Mouse (Mus musculus) forebrain, embryonic 14.5 days (tissue): ENCODE results near the gene Cdk5r2. TPM values are rescaled to one million over a fixed set of nuclear protein-coding genes. Genes with fewer than 3 reads are reported as not detected.
"Not testable (repeated sequence)": the region's sequence is repeated elsewhere in the genome, so short reads cannot be mapped to it uniquely, and the experiment has no call there.

Source experiments
- ATAC-seq: fragments of 200-750 bp; cut with Nextera tagmentation; 2 replicates; pipeline ENCODE4 v1.8.0; 2017; ENCODE audit warnings: mild to moderate bottlenecking, moderate library complexity
- DNase-seq: peaks from one replicate; pipeline ENCODE4 v3.0.0-alpha.2; 2015; ENCODE audit warnings: low spot score
- H3K27ac ChIP-seq: fragments of 300-500 bp; sonication (generic); 2 replicates; pipeline ENCODE4 v1.5.1; 2014; ENCODE audit warnings: low read depth, mild to moderate bottlenecking, control low read depth, low read length, moderate library complexity
- H3K27me3 ChIP-seq: fragments of 300-500 bp; sonication (generic); replicated peaks from 2 replicates; pipeline ENCODE4 v1.6.1; 2014; ENCODE audit warnings: low read length, control low read depth, mixed read lengths; ENCODE audit not compliant: control insufficient read depth, insufficient read depth
- H3K36me3 ChIP-seq: fragments of 300-500 bp; sonication (generic); 2 replicates; pipeline ENCODE4 v1.6.1; 2014; ENCODE audit warnings: low read length, control low read depth; ENCODE audit not compliant: control insufficient read depth, insufficient read depth
- H3K4me1 ChIP-seq: fragments of 300-500 bp; sonication (generic); 2 replicates; pipeline ENCODE4 v1.6.1; 2014; ENCODE audit warnings: antibody characterized with exemption, low read length, control low read depth; ENCODE audit not compliant: control insufficient read depth, insufficient read depth
- H3K4me2 ChIP-seq: fragments of 300-500 bp; sonication (generic); 2 replicates; pipeline ENCODE4 v1.6.1; 2014; ENCODE audit warnings: mild to moderate bottlenecking, control low read depth, low read length
- H3K4me3 ChIP-seq: fragments of 300-500 bp; sonication (generic); 2 replicates; pipeline ENCODE4 v1.5.1; 2014; ENCODE audit warnings: low read depth, low read length, control low read depth
- H3K9ac ChIP-seq: fragments of 300-500 bp; sonication (generic); 2 replicates; pipeline ENCODE4 v1.6.1; 2014; ENCODE audit warnings: mild to moderate bottlenecking, low read length, control low read depth, moderate library complexity
- H3K9me3 ChIP-seq: fragments of 300-500 bp; sonication (generic); replicated peaks from 2 replicates; pipeline ENCODE4 v1.6.1; 2016; ENCODE audit warnings: low read length, control low read depth, mixed read lengths; ENCODE audit not compliant: control insufficient read depth
- WGBS: fragments of 180-500 bp; shearing (Covaris S2); extraction: QIAGEN DNeasy Blood & Tissue Kit; methylation state at CpG from one replicate; pipeline ENCODE4 v1.1.7; 2014; 5-methylcytosine and 5-hydroxymethylcytosine counted together
- polyA plus RNA-seq: library from polyadenylated mRNA; unstranded; fragments of >200 nt; fragmentation: Nextera tagmentation; extraction: Ambion mirVana; gene quantifications from 2 replicates; pipeline ENCODE4 v1.2.1, GENCODE M21; 2014

Cdk5r2 gene
- polyA plus RNA-seq, 1 experiment from 2014 or later: 5.3 TPM

DNA sequence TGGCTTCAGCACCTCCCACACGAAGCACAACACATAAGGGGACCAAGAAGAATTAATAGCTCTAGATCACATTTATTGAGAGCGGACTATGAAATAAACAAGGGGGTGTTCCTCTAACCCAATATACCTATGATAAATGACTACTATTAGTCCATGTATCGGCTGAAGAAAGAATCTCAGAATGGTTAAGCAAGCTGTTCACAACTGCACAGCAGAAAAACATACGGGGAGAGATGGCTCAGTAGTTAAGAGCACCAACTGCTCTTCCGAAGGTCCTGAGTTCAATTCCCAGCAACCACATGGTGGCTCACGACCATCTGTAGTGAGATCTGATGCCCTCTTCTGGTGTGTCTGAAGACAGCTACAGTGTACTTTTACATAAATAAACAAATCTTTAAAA is 38.8 kb upstream of the Cdk5r2 start:
- not testable (repeated sequence) for H3K4me3 ChIP-seq, H3K27me3 ChIP-seq, H3K36me3 ChIP-seq, H3K27ac ChIP-seq, ATAC-seq, H3K4me2 ChIP-seq, DNase-seq, H3K9ac ChIP-seq, H3K4me1 ChIP-seq, H3K9me3 ChIP-seq
- 95% methylated on average over 6 of the region's 6 CpGs for WGBS

DNA sequence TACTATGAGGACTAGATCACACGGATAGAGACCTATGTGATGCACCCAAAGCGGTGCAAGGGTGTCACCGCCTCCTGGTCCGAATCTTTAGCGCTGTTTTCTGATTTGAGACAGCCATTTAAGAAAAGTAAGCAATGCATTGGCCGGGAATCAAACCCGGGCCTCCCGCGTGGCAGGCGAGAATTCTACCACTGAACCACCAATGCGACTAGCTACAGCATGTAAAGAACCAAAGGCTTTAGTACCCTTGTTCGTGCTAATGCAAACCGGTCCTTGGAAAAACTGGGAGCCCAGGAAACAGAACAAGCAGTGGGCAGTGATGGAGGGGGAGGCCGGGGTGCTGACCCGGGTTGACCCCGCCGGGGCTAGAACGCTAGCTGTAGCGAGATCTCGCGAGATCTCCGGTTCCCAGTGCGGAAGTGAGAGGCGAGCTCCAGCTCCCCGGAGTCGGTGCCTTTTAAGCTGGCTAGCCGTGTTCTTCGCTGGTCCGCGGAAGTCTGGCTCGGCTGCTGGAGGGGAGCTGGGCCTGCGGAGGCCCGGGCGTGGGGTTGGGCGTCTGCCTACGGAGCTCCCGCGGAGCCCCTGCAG is 38.0 kb upstream of the Cdk5r2 start:
- 5% methylated on average over 38 of the region's 38 CpGs for WGBS
- H3K27ac ChIP-seq: peak overlapping the region; percentile 86
- H3K36me3 ChIP-seq: no peaks in the 10 kb centered on the region
- H3K27me3 ChIP-seq: no peaks in the 10 kb centered on the region
- H3K4me2 ChIP-seq: peak overlapping the region; percentile 53
- H3K9ac ChIP-seq: peak overlapping the region; percentile 91
- peak; percentile 89 for ATAC-seq
- peak overlapping the region; percentile 66 for H3K4me3 ChIP-seq
- no peaks in the 10 kb centered on the region; the same call in 1 of the 2 replicates for H3K4me1 ChIP-seq
- no peaks in the 10 kb centered on the region for H3K9me3 ChIP-seq
- DNase-seq: peak; percentile 95

DNA sequence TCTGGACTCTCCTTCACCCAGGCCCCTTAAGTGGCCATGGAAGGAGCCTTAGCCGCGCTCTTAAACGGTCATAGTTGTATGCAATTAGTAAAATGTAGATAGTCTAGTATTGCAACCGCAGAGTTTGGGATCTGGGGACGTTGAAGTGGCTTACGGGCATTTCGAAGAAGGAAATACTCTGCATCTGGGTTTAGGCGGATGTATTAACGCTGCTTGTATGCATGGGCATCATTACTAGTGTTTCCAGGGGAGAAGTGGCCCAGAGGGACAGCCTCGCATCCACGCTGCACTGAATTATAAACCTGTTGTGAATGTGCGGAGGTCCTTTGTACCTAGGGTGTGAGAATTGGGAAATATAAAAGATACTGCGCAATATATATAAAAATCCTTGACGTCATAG is 37.5 kb upstream of the Cdk5r2 start:
- H3K36me3 ChIP-seq: no peaks in the 10 kb centered on the region
- no peaks in the 10 kb centered on the region for H3K27me3 ChIP-seq
- peak overlapping the region; percentile 66 for H3K4me3 ChIP-seq
- DNase-seq: peak; percentile 45
- peak; percentile 43 for ATAC-seq
- H3K27ac ChIP-seq: peak overlapping the region; percentile 86
- no peaks in the 10 kb centered on the region; the same call in 1 of the 2 replicates for H3K4me1 ChIP-seq
- peak overlapping the region; percentile 53 for H3K4me2 ChIP-seq
- H3K9me3 ChIP-seq: no peaks in the 10 kb centered on the region
- peak overlapping the region; percentile 91 for H3K9ac ChIP-seq
- WGBS: 15% methylated on average over 14 of the region's 14 CpGs

DNA sequence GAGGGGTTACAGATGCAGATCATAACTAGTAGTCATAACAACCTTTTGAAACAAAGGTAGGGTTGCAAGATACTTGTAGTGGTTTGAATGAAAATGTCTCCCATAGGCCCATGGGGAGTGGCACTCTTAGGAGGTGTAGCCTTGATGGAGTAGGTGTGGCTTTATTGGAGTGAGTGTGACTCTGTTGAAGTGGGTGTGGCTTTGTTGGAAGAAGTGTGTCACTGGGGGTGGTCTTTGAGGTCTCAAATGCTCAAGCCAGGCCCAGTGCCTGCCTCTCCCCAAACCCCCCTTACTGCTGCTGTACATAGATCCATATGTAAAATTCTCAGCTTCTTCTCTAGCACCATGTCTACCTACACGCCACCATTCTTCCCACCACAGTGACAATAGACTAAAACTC is 36.2 kb upstream of the Cdk5r2 start:
- Histone ChIP-seq H3K4me2 (no peak overlapping the region), H3K27me3 (no peaks in the 10 kb centered on the region), H3K4me1 (no peaks in the 10 kb centered on the region; the same call in 1 of the 2 replicates), H3K27ac (no peak overlapping the region), H3K4me3 (no peak overlapping the region), H3K9me3 (no peaks in the 10 kb centered on the region), H3K36me3 (no peaks in the 10 kb centered on the region), H3K9ac (no peak overlapping the region)
- WGBS: 98% methylated on average over 1 of the region's 1 CpGs
- DNase-seq (no peak), ATAC-seq (no peak)

DNA sequence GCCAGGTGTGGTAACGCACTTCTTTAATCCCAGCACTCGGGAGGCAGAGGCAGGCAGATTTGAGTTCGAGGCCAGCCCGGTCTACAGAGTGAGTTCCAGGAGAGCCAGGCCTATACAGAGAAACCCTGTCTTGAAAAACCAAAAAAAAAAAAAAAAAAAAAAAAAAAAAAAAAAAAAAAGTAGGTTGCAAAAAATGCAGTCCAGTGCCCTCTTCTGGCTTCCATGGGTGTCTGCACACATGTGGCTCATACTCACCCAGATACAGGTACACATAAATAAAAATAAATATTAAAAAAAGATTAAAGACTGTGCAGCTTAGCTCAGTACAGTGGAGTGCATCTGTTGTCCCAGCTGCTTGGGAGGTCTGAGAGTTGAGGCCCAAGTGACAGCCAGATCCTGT is 31.1 kb upstream of the Cdk5r2 start:
- not testable (repeated sequence) for H3K4me2 ChIP-seq, ATAC-seq, H3K4me3 ChIP-seq, H3K36me3 ChIP-seq, H3K9ac ChIP-seq, DNase-seq, H3K4me1 ChIP-seq, H3K9me3 ChIP-seq, H3K27ac ChIP-seq, H3K27me3 ChIP-seq
- 98% methylated on average over 4 of the region's 4 CpGs for WGBS

DNA sequence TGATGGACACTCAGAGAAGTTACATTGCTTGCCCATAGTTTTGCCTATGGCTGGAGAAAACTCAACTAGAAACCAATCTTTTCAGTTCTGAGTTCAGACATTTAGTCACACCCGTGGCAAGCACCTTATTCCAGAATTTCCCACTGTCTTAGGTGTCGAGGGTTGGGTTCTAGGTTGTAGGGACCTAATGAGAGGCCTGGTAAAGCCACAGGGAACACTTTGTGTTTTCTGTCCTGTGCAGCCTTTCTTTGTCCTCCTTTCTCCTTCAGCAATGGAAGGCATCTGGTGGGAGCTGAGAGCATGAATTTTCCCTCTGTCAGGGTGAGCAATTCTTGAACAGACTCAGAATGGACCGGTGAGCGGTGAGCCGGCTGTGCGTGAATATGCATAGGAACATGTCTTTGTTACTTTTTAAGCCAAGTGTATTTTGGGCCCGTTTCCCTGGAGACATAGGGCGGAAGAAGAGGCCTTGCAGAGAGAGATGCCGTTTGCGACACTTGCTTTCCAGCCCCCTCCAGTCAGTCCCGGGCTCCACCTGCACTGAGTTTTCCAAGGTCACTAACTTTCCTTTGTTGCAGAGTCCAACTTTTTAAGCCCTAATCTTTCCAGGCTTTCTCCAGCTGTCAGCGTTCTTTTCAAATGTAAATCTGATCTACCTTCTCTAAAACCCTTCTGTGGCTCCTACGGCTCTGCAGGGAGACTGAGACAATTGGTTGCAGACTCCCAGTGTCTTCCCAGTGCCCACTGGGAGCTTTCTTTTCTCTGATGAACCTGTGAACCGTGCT is 30.0 kb upstream of the Cdk5r2 start:
- H3K36me3 ChIP-seq: no peaks in the 10 kb centered on the region
- H3K4me2 ChIP-seq: 0 out of 2 replicates have a peak overlapping the region, but pooled peaks have one; percentile 12
- DNase-seq: peak; percentile 52
- H3K4me1 ChIP-seq: no peaks in the 10 kb centered on the region; the same call in 1 of the 2 replicates
- WGBS: 4% methylated on average over 14 of the region's 14 CpGs
- H3K27ac ChIP-seq: peak overlapping the region; percentile 27; the same call in 1 of the 2 replicates
- H3K4me3 ChIP-seq: no peak overlapping the region
- no peaks in the 10 kb centered on the region for H3K27me3 ChIP-seq
- ATAC-seq: peak; percentile 26; the same call in 1 of the 2 replicates
- H3K9me3 ChIP-seq: no peaks in the 10 kb centered on the region
- no peak overlapping the region for H3K9ac ChIP-seq

DNA sequence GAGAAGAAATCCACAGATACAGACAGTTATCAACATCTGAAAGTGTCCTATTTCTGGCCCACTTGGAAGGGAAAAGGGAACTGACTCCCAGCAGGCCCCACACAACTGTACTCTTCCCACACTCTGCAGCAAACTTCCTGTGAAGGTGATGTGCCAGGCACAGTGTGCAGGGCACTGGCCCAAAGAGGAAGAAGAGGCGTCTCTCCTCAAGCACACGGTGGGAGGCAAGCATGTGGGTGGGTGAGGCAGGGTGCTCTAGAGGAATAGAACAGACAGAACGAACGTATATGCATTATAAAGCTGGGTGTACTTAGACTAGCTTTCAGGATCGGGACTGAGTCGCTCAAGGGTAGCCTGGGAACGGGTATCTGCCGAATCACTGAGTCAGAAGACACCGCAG is 24.7 kb upstream of the Cdk5r2 start:
- no peaks in the 10 kb centered on the region for H3K36me3 ChIP-seq
- DNase-seq: no peak
- no peaks in the 10 kb centered on the region for H3K9me3 ChIP-seq
- H3K4me2 ChIP-seq: no peak overlapping the region
- no peak for ATAC-seq
- 87% methylated on average over 9 of the region's 9 CpGs for WGBS
- H3K4me3 ChIP-seq: no peak overlapping the region
- H3K4me1 ChIP-seq: no peaks in the 10 kb centered on the region; the same call in 1 of the 2 replicates
- H3K27ac ChIP-seq: no peak overlapping the region
- H3K9ac ChIP-seq: no peak overlapping the region
- H3K27me3 ChIP-seq: no peaks in the 10 kb centered on the region

DNA sequence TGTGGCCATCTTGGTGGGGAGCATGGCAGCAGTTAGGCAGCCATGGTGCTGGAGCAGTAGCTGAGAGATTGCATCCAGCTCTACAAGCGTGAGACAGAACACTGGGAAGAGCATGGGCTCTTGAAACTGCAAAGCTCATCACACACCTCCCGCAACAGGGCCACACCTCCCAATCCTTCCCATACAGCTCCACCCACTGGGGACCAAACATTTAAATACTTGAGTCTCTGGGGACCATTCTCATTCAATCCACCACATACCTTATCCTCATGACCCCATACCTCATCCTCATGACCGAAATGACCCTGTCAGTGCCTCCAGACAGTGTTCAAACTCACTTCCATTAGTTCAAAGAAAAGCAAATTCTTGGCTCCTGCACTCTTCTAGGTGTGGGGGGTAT is 21.5 kb upstream of the Cdk5r2 start:
- H3K4me1 ChIP-seq: no peaks in the 10 kb centered on the region
- no peak overlapping the region for H3K9ac ChIP-seq
- no peak overlapping the region for H3K4me2 ChIP-seq
- ATAC-seq (no peak), DNase-seq (no peak)
- H3K27ac ChIP-seq: no peak overlapping the region
- H3K27me3 ChIP-seq: no peaks in the 10 kb centered on the region
- H3K9me3 ChIP-seq: no peaks in the 10 kb centered on the region
- H3K4me3 ChIP-seq: no peak overlapping the region
- WGBS: 87% methylated on average over 3 of the region's 3 CpGs
- H3K36me3 ChIP-seq: no peaks in the 10 kb centered on the region

DNA sequence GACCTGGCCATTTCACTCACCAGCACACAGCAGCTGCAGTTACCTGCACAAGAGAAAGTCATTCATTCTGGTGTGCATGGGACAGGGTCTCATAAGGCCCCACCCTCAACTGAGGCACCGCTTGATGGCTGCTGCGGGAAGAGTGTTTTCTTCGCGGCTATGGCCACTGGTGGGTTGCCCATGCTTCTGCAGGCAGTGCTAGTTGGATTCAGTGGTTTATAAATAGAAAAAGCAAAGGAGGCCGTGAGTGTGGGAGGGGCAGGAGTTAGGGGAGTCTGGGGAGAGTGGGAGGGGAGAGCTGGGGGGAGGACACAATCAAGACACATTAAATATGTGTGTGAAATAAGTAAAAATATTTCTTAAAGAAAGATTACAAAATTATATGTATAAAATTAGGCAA is 11.6 kb upstream of the Cdk5r2 start:
- no peak overlapping the region for H3K4me3 ChIP-seq
- H3K9me3 ChIP-seq: no peaks in the 10 kb centered on the region
- no peak overlapping the region for H3K9ac ChIP-seq
- H3K27ac ChIP-seq: no peak overlapping the region
- no peaks in the 10 kb centered on the region for H3K36me3 ChIP-seq
- H3K27me3 ChIP-seq: no peaks in the 10 kb centered on the region
- H3K4me2 ChIP-seq: no peak overlapping the region
- DNase-seq (no peak), ATAC-seq (no peak)
- WGBS: 87% methylated on average over 5 of the region's 5 CpGs
- no peaks in the 10 kb centered on the region for H3K4me1 ChIP-seq
